10 mouse cellular contexts compared by ENCODE assay signal in the genomic region with DNA sequence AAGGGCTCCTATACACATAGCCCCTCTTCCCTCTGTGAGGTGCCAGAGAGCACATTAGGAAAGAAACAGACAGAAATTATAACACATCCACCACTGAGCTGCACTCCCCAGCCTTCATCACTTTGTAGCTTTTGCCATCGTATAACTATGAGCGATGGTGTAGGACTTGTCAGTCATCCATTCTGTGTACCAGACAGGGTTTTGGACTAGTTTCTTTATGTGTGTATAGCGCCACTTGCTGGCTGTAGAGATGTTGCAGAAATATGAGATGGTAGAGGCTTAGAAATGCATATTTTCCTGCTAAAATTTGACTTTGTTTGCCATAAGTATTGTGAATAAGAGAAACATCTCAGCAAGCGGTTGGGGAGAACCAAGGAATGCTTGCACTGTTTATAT. TPM values are rescaled to one million over a fixed set of nuclear protein-coding genes. Genes with fewer than 3 reads are reported as not detected.
A peak's percentile ranks its signal among the peaks of the same experiment; 100 is the strongest.
DNase-seq lines count a peak whose midpoint lies in the region; ATAC-seq and TF ChIP-seq lines count a peak whose summit lies in the region.
"Had no signal": no experiment of that assay in that cellular context is flagged by ENCODE, and none has a peak within 500 bp of the region (broad histone marks: within the 10 kb centered on the region; RNA-seq: fewer than 3 reads in every experiment).

No protein-coding gene starts in this region.

- no peaks in the 10 kb centered on the region for H3K27me3 ChIP-seq in embryonic facial prominence, embryonic 11.5 days (ENCODE audit: control insufficient read depth, insufficient read depth, low read length)
- no peaks in the 10 kb centered on the region for H3K27me3 ChIP-seq in kidney, embryonic 15.5 days
- no peaks in the 10 kb centered on the region for H3K27me3 ChIP-seq in lung, embryonic 16.5 days (ENCODE audit: control insufficient read depth, insufficient read depth, low read depth, low read length)
- H3K27me3 ChIP-seq in spleen, adult 2 months (ENCODE audit: control insufficient read depth, insufficient read depth, low read length): no peaks in the 10 kb centered on the region
- H3K27me3 ChIP-seq: heart, embryonic 13.5 days had no signal

- H3K4me2 ChIP-seq in embryonic facial prominence, embryonic 11.5 days (ENCODE audit: low read depth, low read length): no peak overlapping the region
- H3K4me2 ChIP-seq in kidney, embryonic 15.5 days: no peak overlapping the region
- no peak overlapping the region for H3K4me2 ChIP-seq in lung, embryonic 16.5 days (ENCODE audit: low read depth, low read length)
- H3K4me2 ChIP-seq: heart, embryonic 13.5 days had no signal

- H3K9me3 ChIP-seq in embryonic facial prominence, embryonic 11.5 days (replicated peaks; ENCODE audit: control insufficient read depth, low read length): no peaks in the 10 kb centered on the region
- H3K9me3 ChIP-seq in kidney, embryonic 15.5 days (replicated peaks): no peaks in the 10 kb centered on the region
- no peaks in the 10 kb centered on the region for H3K9me3 ChIP-seq in lung, embryonic 16.5 days (ENCODE audit: control insufficient read depth, low read length)
- H3K9me3 ChIP-seq: heart, embryonic 13.5 days had no signal

- no peak overlapping the region for H3K9ac ChIP-seq in embryonic facial prominence, embryonic 11.5 days (replicated peaks; ENCODE audit: low read length)
- H3K9ac ChIP-seq in kidney, embryonic 15.5 days: no peak overlapping the region
- H3K9ac ChIP-seq in lung, embryonic 16.5 days (ENCODE audit: low read length): no peak overlapping the region
- H3K9ac ChIP-seq: heart, embryonic 13.5 days had no signal

- DNase-seq in cerebellum, adult 11 months: peak; percentile 51
- peak; percentile 26 for DNase-seq in 3134 (ENCODE audit: extremely low read depth, insufficient read length, low spot score)
- DNase-seq in adrenal gland, postnatal 10 days: peak; percentile 62
- peak; percentile 72 for DNase-seq in embryonic facial prominence, embryonic 11.5 days (ENCODE audit: low spot score)
- peak; percentile 41 to 58 for DNase-seq in spleen, adult 2 months (ENCODE audit: low read depth in 1 of 2, low spot score in 2 of 2)

- no peak for TF ChIP-seq POLR2A in spleen, adult 2 months (IDR thresholded peaks at IDR 0.05; ENCODE audit: low read depth, low read length)

- ATAC-seq in cerebellum, adult (ENCODE audit: insufficient number of reproducible peaks, low FRiP score, low TSS enrichment): no peak; the same call in 1 of the 2 replicates
- ATAC-seq in embryonic facial prominence, embryonic 11.5 days (replicated peaks; ENCODE audit: insufficient number of reproducible peaks, low FRiP score, low TSS enrichment, low read depth): no peak
- no peak for ATAC-seq in kidney, embryonic 15.5 days (replicated peaks; ENCODE audit: low FRiP score)
- ATAC-seq in lung, embryonic 16.5 days (ENCODE audit: low read depth): peak; percentile 19; the same call in 1 of the 2 replicates

- 37% methylated on average over 4 of the region's 4 CpGs for WGBS in embryonic facial prominence, embryonic 11.5 days
- 52% methylated on average over 4 of the region's 4 CpGs for WGBS in kidney, embryonic 15.5 days
- WGBS in lung, embryonic 16.5 days: 26% methylated on average over 4 of the region's 4 CpGs
- 31% methylated on average over 4 of the region's 4 CpGs for WGBS in spleen, adult 2 months

- H3K27ac ChIP-seq in embryonic facial prominence, embryonic 11.5 days (replicated peaks; ENCODE audit: low read depth, low read length): no peak overlapping the region
- peak overlapping the region; percentile 64 for H3K27ac ChIP-seq in kidney, embryonic 15.5 days
- H3K27ac ChIP-seq in lung, embryonic 16.5 days (ENCODE audit: low read length): peak overlapping the region; percentile 1; the same call in 1 of the 2 replicates
- no peak overlapping the region for H3K27ac ChIP-seq in spleen, adult 2 months (ENCODE audit: insufficient read depth, low read length)
- H3K27ac ChIP-seq: heart, embryonic 13.5 days had no signal

- no peaks in the 10 kb centered on the region for H3K36me3 ChIP-seq in embryonic facial prominence, embryonic 11.5 days (replicated peaks; ENCODE audit: control insufficient read depth, insufficient read depth, low read depth, low read length)
- peaks cover 16% of the 10 kb centered on the region for H3K36me3 ChIP-seq in kidney, embryonic 15.5 days
- H3K36me3 ChIP-seq in lung, embryonic 16.5 days (ENCODE audit: control insufficient read depth, insufficient read depth, low read length): no peaks in the 10 kb centered on the region
- peaks cover 11% of the 10 kb centered on the region for H3K36me3 ChIP-seq in spleen, adult 2 months (ENCODE audit: control insufficient read depth, insufficient read depth, low read length)

- TF ChIP-seq CTCF in spleen, adult 2 months (IDR thresholded peaks at IDR 0.05; ENCODE audit: extremely low read depth, insufficient read depth, insufficient read length, insufficient replicate concordance): peak; percentile 22; the same call in 1 of the 2 replicates

- no peak overlapping the region for H3K4me3 ChIP-seq in embryonic facial prominence, embryonic 11.5 days (ENCODE audit: low read depth, low read length)
- H3K4me3 ChIP-seq in kidney, embryonic 15.5 days (replicated peaks): no peak overlapping the region
- H3K4me3 ChIP-seq in lung, embryonic 16.5 days (ENCODE audit: low read length): no peak overlapping the region
- no peak overlapping the region for H3K4me3 ChIP-seq in spleen, adult 2 months (ENCODE audit: extremely low read depth, insufficient read depth, insufficient read length)
- H3K4me3 ChIP-seq: heart, embryonic 13.5 days; myocyte had no signal

- H3K4me1 ChIP-seq in embryonic facial prominence, embryonic 11.5 days (ENCODE audit: control insufficient read depth, insufficient read depth, low read length): no peaks in the 10 kb centered on the region
- peaks cover 33% of the 10 kb centered on the region for H3K4me1 ChIP-seq in kidney, embryonic 15.5 days
- peaks cover 27% of the 10 kb centered on the region for H3K4me1 ChIP-seq in lung, embryonic 16.5 days (replicated peaks; ENCODE audit: control insufficient read depth, insufficient read depth, low read length)
- H3K4me1 ChIP-seq in spleen, adult 2 months (ENCODE audit: control insufficient read depth, insufficient read depth, insufficient read length): peaks cover 5% of the 10 kb centered on the region

RNA-seq across cellular contexts. Expression of gene Mlxip, which starts 42.2 kb away (rescaled TPM):
- total RNA-seq in adrenal gland, postnatal 10 days (2021): 10 to 100 TPM; 24.4 to 27.8 TPM
- 13.9 and 14.0 TPM in 2 replicates for polyA plus RNA-seq in embryonic facial prominence, embryonic 11.5 days (2014; fragmentation: Nextera tagmentation; extraction: Ambion mirVana)
- 18.5 and 18.7 TPM in 2 replicates for polyA plus RNA-seq in kidney, embryonic 15.5 days (2015; fragmentation: Nextera tagmentation; extraction: Ambion mirVana)
- polyA plus RNA-seq in lung, embryonic 16.5 days (2015; fragmentation: Nextera tagmentation; extraction: Ambion mirVana): 15.0 and 17.8 TPM in 2 replicates
- polyA plus RNA-seq in spleen, adult 2 months (2012; rRNA removed): 87.1 and 113 TPM in 2 replicates

RNA-seq across cellular contexts. Expression of gene Lrrc43, which starts 52.3 kb away (rescaled TPM):
- not detected for total RNA-seq in adrenal gland, postnatal 10 days (2021)
- 0.10 TPM in 1 of 2 replicates, not detected in the other for polyA plus RNA-seq in embryonic facial prominence, embryonic 11.5 days (2014; fragmentation: Nextera tagmentation; extraction: Ambion mirVana)
- polyA plus RNA-seq in kidney, embryonic 15.5 days (2015; fragmentation: Nextera tagmentation; extraction: Ambion mirVana): not detected in 2 replicates
- 1.5 and 1.7 TPM in 2 replicates for polyA plus RNA-seq in lung, embryonic 16.5 days (2015; fragmentation: Nextera tagmentation; extraction: Ambion mirVana)
- polyA plus RNA-seq in spleen, adult 2 months (2012; rRNA removed): not detected in 2 replicates
- polyA plus RNA-seq: heart, embryonic 13.5 days; myocyte had no signal

RNA-seq across cellular contexts. Expression of gene Il31, which starts 52.5 kb away (rescaled TPM):
- total RNA-seq in adrenal gland, postnatal 10 days (2021): not detected
- not detected in 2 replicates for polyA plus RNA-seq in embryonic facial prominence, embryonic 11.5 days (2014; fragmentation: Nextera tagmentation; extraction: Ambion mirVana)
- not detected in 2 replicates for polyA plus RNA-seq in kidney, embryonic 15.5 days (2015; fragmentation: Nextera tagmentation; extraction: Ambion mirVana)
- not detected in 2 replicates for polyA plus RNA-seq in lung, embryonic 16.5 days (2015; fragmentation: Nextera tagmentation; extraction: Ambion mirVana)
- polyA plus RNA-seq in spleen, adult 2 months (2012; rRNA removed): not detected in 2 replicates
- polyA plus RNA-seq: heart, embryonic 13.5 days; myocyte had no signal

Comparison
In these comparisons a context has a peak if more than half of its experiments do, and no peak if none do; other contexts are left out.
1. H3K27ac ChIP-seq: peak in kidney, embryonic 15.5 days (single experiment) and lung, embryonic 16.5 days (single experiment); none in embryonic facial prominence, embryonic 11.5 days (single experiment) and spleen, adult 2 months (single experiment).
2. Peak in every context shown above with its lines, with median percentiles within 50 percentile points of each other: DNase-seq.